Mouse (Mus musculus): ENCODE data around the gene 1700001P01Rik. TPM values are rescaled to one million over a fixed set of nuclear protein-coding genes. Genes with fewer than 3 reads are reported as not detected.

1700001P01Rik gene
- total and polyA plus RNA-seq, 3 experiments: 0.47 TPM; not detected in 2

- Histone ChIP-seq H3K9ac (ENCODE audit: insufficient read depth, low read depth) (no peak overlapping the region), H3K79me2 (replicated peaks; ENCODE audit: control insufficient read depth, extremely low read depth, insufficient read depth, poor library complexity, severe bottlenecking) (no peaks in the 10 kb centered on the region), H3K4me3 (replicated peaks in 1 of 3; ENCODE audit: low read depth in 2 of 3, low read length in 2 of 3, poor library complexity in 1 of 3) (no peak overlapping the region), H3K4me2 (ENCODE audit: insufficient read depth, low read depth, poor library complexity, severe bottlenecking) (no peak overlapping the region), H3K9me3 (replicated peaks; ENCODE audit: low read length) (no peaks in the 10 kb centered on the region), H3K27ac (ENCODE audit: insufficient read depth, low read depth) (no peak overlapping the region), H3K4me1 (ENCODE audit: control insufficient read depth in 1 of 2, insufficient read depth in 2 of 2) (peaks cover 18 to 37% of the 10 kb centered on the region in 2 experiments), H3K27me3 (replicated peaks) (no peaks in the 10 kb centered on the region), H3K36me3 (replicated peaks in 1 of 2; ENCODE audit: control insufficient read depth in 1 of 2, insufficient read depth in 1 of 2, low read length in 1 of 2) (peaks cover 12 to 70% of the 10 kb centered on the region in 2 experiments)
- dilution Hi-C loops (cut with MboI; ENCODE audit: extremely low pct_ligation_motif_present, extremely low pct_unique_long_range_greater_than_20kb, low sequenced_read_pairs): no loop called here
- no peak for DNase-seq (ENCODE audit: extremely low read depth)
- in situ Hi-C loops (cut with MboI; ENCODE audit: low pct_ligation_motif_present, low pct_unique_long_range_greater_than_20kb, low sequenced_read_pairs): no loop called here
- no peak for TF ChIP-seq MYC (IDR thresholded peaks at IDR 0.05; ENCODE audit: low read depth, low read length)
- TF ChIP-seq MAZ (IDR thresholded peaks at IDR 0.05; ENCODE audit: low read depth, low read length): no peak
- TF ChIP-seq NELFE (IDR thresholded peaks at IDR 0.05; ENCODE audit: low read depth, low read length): no peak
- TF ChIP-seq JUND (conservative IDR thresholded peaks at IDR 0.05; ENCODE audit: low read depth, low read length): no peak
- TF ChIP-seq JUN (IDR thresholded peaks at IDR 0.05; ENCODE audit: insufficient read depth, low read depth, low read length): no peak
Measured at GRCm38 (mm10) chr11:97824895-97825294, 49.2 kb upstream of the 1700001P01Rik start.

- no peaks in the 10 kb centered on the region for H3K79me2 ChIP-seq (replicated peaks; ENCODE audit: control insufficient read depth, extremely low read depth, insufficient read depth, poor library complexity, severe bottlenecking)
- no peak for DNase-seq (ENCODE audit: extremely low read depth)
- dilution Hi-C loops (cut with MboI; ENCODE audit: extremely low pct_ligation_motif_present, extremely low pct_unique_long_range_greater_than_20kb, low sequenced_read_pairs): no loop called here
- H3K9ac ChIP-seq (ENCODE audit: insufficient read depth, low read depth): no peak overlapping the region
- H3K4me3 ChIP-seq (replicated peaks in 1 of 3; ENCODE audit: low read depth in 2 of 3, low read length in 2 of 3, poor library complexity in 1 of 3): no peak overlapping the region
- in situ Hi-C loops (cut with MboI; ENCODE audit: low pct_ligation_motif_present, low pct_unique_long_range_greater_than_20kb, low sequenced_read_pairs): no loop called here
- peaks cover 17 to 37% of the 10 kb centered on the region in 2 experiments for H3K4me1 ChIP-seq (ENCODE audit: control insufficient read depth in 1 of 2, insufficient read depth in 2 of 2)
- no peak overlapping the region for H3K27ac ChIP-seq (ENCODE audit: insufficient read depth, low read depth)
- no peaks in the 10 kb centered on the region for H3K9me3 ChIP-seq (replicated peaks; ENCODE audit: low read length)
- no peaks in the 10 kb centered on the region for H3K27me3 ChIP-seq (replicated peaks)
- H3K36me3 ChIP-seq (replicated peaks in 1 of 2; ENCODE audit: control insufficient read depth in 1 of 2, insufficient read depth in 1 of 2, low read length in 1 of 2): peaks cover 12 to 70% of the 10 kb centered on the region in 2 experiments
- TF ChIP-seq RAD21 (IDR thresholded peaks at IDR 0.05; ENCODE audit: low read depth, low read length) (no peak), CHD2 (IDR thresholded peaks at IDR 0.05; ENCODE audit: low read length) (no peak), TCF12 (IDR thresholded peaks at IDR 0.05; ENCODE audit: low read depth, low read length) (no peak), USF2 (conservative IDR thresholded peaks at IDR 0.05; ENCODE audit: low read depth, low read length) (no peak), MXI1 (IDR thresholded peaks at IDR 0.05; ENCODE audit: low read depth, low read length) (no peak), JUND (conservative IDR thresholded peaks at IDR 0.05; ENCODE audit: low read depth, low read length) (no peak), JUN (IDR thresholded peaks at IDR 0.05; ENCODE audit: insufficient read depth, low read depth, low read length) (no peak), POLR2AphosphoS2 (IDR thresholded peaks at IDR 0.05; ENCODE audit: low read depth, low read length) (no peak)
- H3K4me2 ChIP-seq (ENCODE audit: insufficient read depth, low read depth, poor library complexity, severe bottlenecking): no peak overlapping the region
Measured at GRCm38 (mm10) chr11:97824168-97824567, 48.5 kb upstream of the 1700001P01Rik start.

DNA sequence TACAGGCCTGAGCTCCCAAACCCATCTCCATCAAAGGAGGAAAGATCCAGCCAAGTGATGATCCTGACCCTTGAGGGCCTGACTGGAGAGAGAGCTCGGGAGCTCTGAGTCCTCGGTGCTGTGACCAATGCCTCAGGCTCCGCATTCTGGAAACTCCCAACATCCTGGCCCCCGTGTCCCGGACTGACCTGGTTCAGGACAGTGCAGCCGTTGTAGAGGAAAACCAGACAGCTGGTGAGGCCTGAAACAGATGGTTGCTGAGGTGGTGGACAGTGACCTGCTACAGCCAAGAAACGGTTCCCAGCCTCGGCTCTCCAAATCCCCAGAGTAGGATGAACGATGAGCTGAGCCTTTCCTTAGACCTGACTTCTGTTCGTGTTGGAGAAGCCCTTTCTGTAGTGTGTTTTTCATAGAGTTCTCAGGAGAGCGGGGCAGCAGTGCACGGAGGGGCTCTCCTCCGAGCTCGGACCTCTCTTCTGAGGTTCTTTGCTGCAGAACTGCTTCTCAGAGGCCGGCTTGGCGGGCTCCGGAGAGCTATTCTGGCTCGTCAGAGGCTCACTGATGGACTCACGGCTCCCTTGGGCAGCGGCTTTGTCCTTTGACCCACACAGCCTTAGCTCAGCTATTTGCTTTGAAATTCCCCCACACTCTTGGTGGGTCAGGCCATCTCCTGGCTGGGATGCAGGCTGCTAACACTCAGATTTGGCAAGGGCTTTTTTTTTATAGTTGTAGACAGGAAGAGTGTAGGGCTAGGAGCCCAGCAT is 47.3 kb upstream of the 1700001P01Rik start:
- Histone ChIP-seq H3K27ac (ENCODE audit: insufficient read depth, low read depth) (no peak overlapping the region), H3K36me3 (replicated peaks in 1 of 2; ENCODE audit: control insufficient read depth in 1 of 2, insufficient read depth in 1 of 2, low read length in 1 of 2) (peaks cover 12 to 80% of the 10 kb centered on the region in 2 experiments)
- TF ChIP-seq IRF4 (IDR thresholded peaks at IDR 0.05; ENCODE audit: low read depth, low read length): no peak
- no peak for TF ChIP-seq JUND (conservative IDR thresholded peaks at IDR 0.05; ENCODE audit: low read depth, low read length)
- no peak for TF ChIP-seq ELF1 (IDR thresholded peaks at IDR 0.05; ENCODE audit: low read depth, low read length)
- no peak for TF ChIP-seq CTCF (conservative IDR thresholded peaks at IDR 0.05 in 1 of 2, IDR thresholded peaks at IDR 0.05 in 1 of 2; ENCODE audit: low read depth in 2 of 2, low read length in 2 of 2)
- TF ChIP-seq USF1 (IDR thresholded peaks at IDR 0.05; ENCODE audit: low read depth, low read length): no peak
- no peak for TF ChIP-seq ETS1 (conservative IDR thresholded peaks at IDR 0.05; ENCODE audit: low read depth, low read length)
- no peak for TF ChIP-seq MAFK (IDR thresholded peaks at IDR 0.05; ENCODE audit: insufficient replicate concordance, low read length)
- TF ChIP-seq RAD21 (IDR thresholded peaks at IDR 0.05; ENCODE audit: low read depth, low read length): no peak
- no peak for TF ChIP-seq E2F4 (IDR thresholded peaks at IDR 0.05; ENCODE audit: insufficient replicate concordance, low read depth, low read length)
- TF ChIP-seq ZMIZ1 (IDR thresholded peaks at IDR 0.05; ENCODE audit: low read depth, low read length): no peak
- TF ChIP-seq POLR2AphosphoS2 (IDR thresholded peaks at IDR 0.05; ENCODE audit: low read depth, low read length): no peak
- no peak for TF ChIP-seq MAZ (IDR thresholded peaks at IDR 0.05; ENCODE audit: low read depth, low read length)
- TF ChIP-seq JUN (IDR thresholded peaks at IDR 0.05; ENCODE audit: insufficient read depth, low read depth, low read length): no peak
- no peak for TF ChIP-seq EP300 (IDR thresholded peaks at IDR 0.05; ENCODE audit: low read length)
- TF ChIP-seq RCOR1 (conservative IDR thresholded peaks at IDR 0.05; ENCODE audit: low read depth, low read length): no peak
- TF ChIP-seq GABPA (IDR thresholded peaks at IDR 0.05; ENCODE audit: insufficient replicate concordance, low read depth, low read length): no peak
- TF ChIP-seq HCFC1 (IDR thresholded peaks at IDR 0.05; ENCODE audit: low read depth, low read length): no peak

More for the DNA sequence above, 47.3 kb upstream of the 1700001P01Rik start:
- no peaks in the 10 kb centered on the region for H3K79me2 ChIP-seq (replicated peaks; ENCODE audit: control insufficient read depth, extremely low read depth, insufficient read depth, poor library complexity, severe bottlenecking)
- dilution Hi-C loops (cut with MboI; ENCODE audit: extremely low pct_ligation_motif_present, extremely low pct_unique_long_range_greater_than_20kb, low sequenced_read_pairs): no loop called here
- no peak for DNase-seq (ENCODE audit: extremely low read depth)
- H3K4me1 ChIP-seq (ENCODE audit: control insufficient read depth in 1 of 2, insufficient read depth in 2 of 2): peaks cover 16 to 44% of the 10 kb centered on the region in 2 experiments
- no peaks in the 10 kb centered on the region for H3K9me3 ChIP-seq (replicated peaks; ENCODE audit: low read length)
- no peaks in the 10 kb centered on the region for H3K27me3 ChIP-seq (replicated peaks)
- no peak overlapping the region for H3K9ac ChIP-seq (ENCODE audit: insufficient read depth, low read depth)
- H3K4me2 ChIP-seq (ENCODE audit: insufficient read depth, low read depth, poor library complexity, severe bottlenecking): no peak overlapping the region
- H3K4me3 ChIP-seq (replicated peaks in 1 of 3; ENCODE audit: low read depth in 2 of 3, low read length in 2 of 3, poor library complexity in 1 of 3): no peak overlapping the region
- in situ Hi-C loops (cut with MboI; ENCODE audit: low pct_ligation_motif_present, low pct_unique_long_range_greater_than_20kb, low sequenced_read_pairs): no loop called here
